Mouse (Mus musculus): Measurements from ENCODE around the gene Myf6.

Myf6 gene

GRCm38 (mm10) chr10:107494568-107494967 lies at the start of gene Myf6:
Myf6 (minus strand) TSS chr10:107494737.
- DNase-seq, result no peak

GRCm38 (mm10) chr10:107543026-107543425 lies 48.5 kb upstream of the Myf6 start:
- no peak for DNase-seq

- DNase-seq, result no peak
Measured at GRCm38 (mm10) chr10:107528758-107529157, 34.2 kb upstream of the Myf6 start.

GRCm38 (mm10) chr10:107519216-107519615 lies 24.7 kb upstream of the Myf6 start:
- DNase-seq, result no peak

- no peak for DNase-seq
Measured at GRCm38 (mm10) chr10:107516641-107517040, 22.1 kb upstream of the Myf6 start.

GRCm38 (mm10) chr10:107514735-107515134 lies 20.2 kb upstream of the Myf6 start:
- DNase-seq, result no peak

GRCm38 (mm10) chr10:107506397-107506796 lies 11.9 kb upstream of the Myf6 start:
- no peak for DNase-seq

- DNase-seq, result no peak
Measured at GRCm38 (mm10) chr10:107503430-107503829, 8.9 kb upstream of the Myf6 start.

- no peak for DNase-seq
Measured at GRCm38 (mm10) chr10:107502193-107502592, 7.7 kb upstream of the Myf6 start.

- DNase-seq, result no peak
Measured at GRCm38 (mm10) chr10:107499656-107500055, 5.1 kb upstream of the Myf6 start.

GRCm38 (mm10) chr10:107496402-107496801 lies 1.9 kb upstream of the Myf6 start:
- no peak for DNase-seq

- DNase-seq, result no peak
Measured at GRCm38 (mm10) chr10:107493580-107494474, 710 bp downstream of the Myf6 start.

- DNase-seq, result no peak
Measured at GRCm38 (mm10) chr10:107492867-107493579, 1.5 kb downstream of the Myf6 start.

- no peak for DNase-seq
Measured at GRCm38 (mm10) chr10:107488654-107489315, 5.8 kb downstream of the Myf6 start.

- no peak for DNase-seq
Measured at GRCm38 (mm10) chr10:107486770-107487169, 7.8 kb downstream of the Myf6 start.

- DNase-seq, result no peak
Measured at GRCm38 (mm10) chr10:107485870-107486269, 8.7 kb downstream of the Myf6 start, which contains the start of gene Myf5. Myf5 (minus strand) TSS chr10:107486134.

- DNase-seq, result no peak
Measured at GRCm38 (mm10) chr10:107484050-107484449, 10.5 kb downstream of the Myf6 start.

GRCm38 (mm10) chr10:107473497-107473896 lies 21.0 kb downstream of the Myf6 start:
- DNase-seq, result no peak

GRCm38 (mm10) chr10:107471712-107472111 lies 22.8 kb downstream of the Myf6 start:
- no peak for DNase-seq

- DNase-seq, result no peak
Measured at GRCm38 (mm10) chr10:107467819-107468218, 26.7 kb downstream of the Myf6 start.

GRCm38 (mm10) chr10:107449496-107450330 lies 44.8 kb downstream of the Myf6 start:
- DNase-seq, result no peak

All from kidney, adult 8-10 months (tissue).